Mouse (Mus musculus) C2C12 (cell line): Measurements from ENCODE around the gene Sdhd.

Experiments used
- CEBPB ChIP-seq: IDR thresholded peaks from one replicate; pipeline ENCODE4 v1.6.1; 2011; ENCODE audit warnings: low read depth, mild to moderate bottlenecking, control low read depth, moderate library complexity
- CTCF ChIP-seq: IDR thresholded peaks from one replicate; pipeline ENCODE4 v1.5.1; 2011; ENCODE audit not compliant: control insufficient read depth, insufficient read depth, insufficient read length
- FOSL1 ChIP-seq: IDR thresholded peaks from one replicate; pipeline ENCODE4 v1.8.0; 2011; ENCODE audit warnings: mild to moderate bottlenecking, low read length; ENCODE audit not compliant: poor library complexity, insufficient read depth, severe bottlenecking
- MAX ChIP-seq: IDR thresholded peaks from one replicate; pipeline ENCODE4 v1.6.1; 2011; ENCODE audit warnings: mild to moderate bottlenecking, control low read depth
- MYOD1 ChIP-seq: IDR thresholded peaks from one replicate; pipeline ENCODE4 v1.6.1; 2011; ENCODE audit warnings: low read depth; ENCODE audit not compliant: control insufficient read depth, insufficient read length
- MYOG ChIP-seq: IDR thresholded peaks from one replicate; pipeline ENCODE4 v1.6.1; 2011; ENCODE audit not compliant: control insufficient read depth, insufficient read length; ENCODE audit errors: extremely low read depth
- USF1 ChIP-seq: IDR thresholded peaks from one replicate; pipeline ENCODE4 v1.6.1; 2011; ENCODE audit warnings: low read depth, mild to moderate bottlenecking, control low read depth, moderate library complexity

DNA sequence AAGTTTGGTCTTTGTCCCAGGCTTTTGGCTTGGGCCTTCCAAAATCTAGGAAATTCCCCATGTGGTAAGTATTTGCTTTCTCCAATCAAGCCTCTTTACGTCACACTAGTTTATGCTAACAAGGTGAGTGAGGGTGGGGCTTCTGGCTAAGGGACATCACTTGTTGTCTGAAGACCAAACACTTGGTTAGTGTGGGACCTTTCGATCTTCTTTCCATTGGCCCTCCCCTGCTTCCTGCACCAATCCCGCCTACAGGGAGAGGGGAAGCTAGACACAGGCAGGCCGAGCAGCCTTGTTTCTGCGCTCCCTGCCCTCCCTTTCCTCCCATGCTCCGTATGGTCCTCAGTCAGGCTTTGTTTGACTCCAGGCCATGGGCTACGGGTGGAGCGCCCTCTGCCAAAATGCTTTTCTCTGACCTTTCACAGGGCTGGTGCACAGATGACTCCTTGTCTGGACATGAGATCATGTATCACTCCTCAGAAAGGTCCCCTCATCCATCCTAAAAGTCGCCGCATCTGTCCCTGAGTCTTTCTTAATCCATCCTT is 43.3 kb upstream of the Sdhd start:
- TF ChIP-seq CTCF (no peak), MYOG (no peak), USF1 (no peak), MAX (no peak), MYOD1 (no peak), CEBPB (no peak), FOSL1 (no peak)
